Mouse (Mus musculus) hindbrain, embryonic 16.5 days (tissue): ENCODE data around the gene Olfr547. TPM values are rescaled to one million over a fixed set of nuclear protein-coding genes. Genes with fewer than 3 reads are reported as not detected.
A peak's percentile ranks its signal among the peaks of the same experiment; 100 is the strongest.
"Not testable (repeated sequence)": the region's sequence is repeated elsewhere in the genome, so short reads cannot be mapped to it uniquely, and the experiment has no call there.

Experiments
- ATAC-seq: fragments of 200-750 bp; cut with Nextera tagmentation; 2 replicates; pipeline ENCODE4 v1.8.0; 2017; ENCODE audit warnings: moderate TSS enrichment, moderate library complexity
- H3K27ac ChIP-seq: fragments of 300-500 bp; sonication (generic); 2 replicates; pipeline ENCODE4 v1.5.1; 2014; ENCODE audit warnings: low read depth, mild to moderate bottlenecking, control low read depth, low read length, moderate library complexity
- H3K27me3 ChIP-seq: fragments of 300-500 bp; sonication (generic); replicated peaks from 2 replicates; pipeline ENCODE4 v1.6.1; 2014; ENCODE audit warnings: low read length; ENCODE audit not compliant: control insufficient read depth, insufficient read depth
- H3K36me3 ChIP-seq: fragments of 300-500 bp; sonication (generic); 2 replicates; pipeline ENCODE4 v1.6.1; 2014; ENCODE audit warnings: mild to moderate bottlenecking, low read length, moderate library complexity, mixed read lengths; ENCODE audit not compliant: control insufficient read depth, insufficient read depth
- H3K4me1 ChIP-seq: fragments of 300-500 bp; sonication (generic); 2 replicates; pipeline ENCODE4 v1.6.1; 2014; ENCODE audit warnings: low read depth, low read length; ENCODE audit not compliant: control insufficient read depth, insufficient read depth
- H3K4me2 ChIP-seq: fragments of 300-500 bp; sonication (generic); 2 replicates; pipeline ENCODE4 v1.6.1; 2014; ENCODE audit warnings: mild to moderate bottlenecking, low read length, control low read depth, moderate library complexity
- H3K4me3 ChIP-seq: fragments of 300-500 bp; sonication (generic); 2 replicates; pipeline ENCODE4 v1.5.1; 2014; ENCODE audit warnings: mild to moderate bottlenecking, low read length, control low read depth, moderate library complexity
- H3K9ac ChIP-seq: fragments of 300-500 bp; sonication (generic); 2 replicates; pipeline ENCODE4 v1.6.1; 2014; ENCODE audit warnings: low read depth, mild to moderate bottlenecking, control low read depth, low read length, moderate library complexity
- H3K9me3 ChIP-seq: fragments of 300-500 bp; sonication (generic); 2 replicates; pipeline ENCODE4 v1.6.1; 2014; ENCODE audit warnings: mild to moderate bottlenecking, low read length, moderate library complexity; ENCODE audit not compliant: control insufficient read depth
- WGBS: fragments of 180-500 bp; shearing (Covaris S2); extraction: QIAGEN DNeasy Blood & Tissue Kit; methylation state at CpG from one replicate; pipeline ENCODE4 v1.1.7; 2014; 5-methylcytosine and 5-hydroxymethylcytosine counted together
- polyA plus RNA-seq: library from polyadenylated mRNA; unstranded; fragments of >200 nt; fragmentation: Nextera tagmentation; extraction: Ambion mirVana; gene quantifications from 2 replicates; pipeline ENCODE4 v1.2.1, GENCODE M21; 2015

Gene Olfr547
- not detected in 2 replicates for polyA plus RNA-seq

- Histone ChIP-seq H3K4me2 (no peak within 1 kb of the TSS), H3K27ac (no peak within 1 kb of the TSS), H3K4me3 (no peak within 1 kb of the TSS), H3K9me3 (no peaks in the 10 kb centered on the region), H3K36me3 (no peaks in the 10 kb centered on the region), H3K4me1 (no peaks in the 10 kb centered on the region), H3K27me3 (no peaks in the 10 kb centered on the region), H3K9ac (no peak within 1 kb of the TSS)
- 80% methylated on average over 1 of the region's 1 CpGs for WGBS
- no peak for ATAC-seq
These were observed at the start of gene Olfr547 for GRCm38 (mm10) chr7:102534449-102534848. TSS of gene Olfr547 (plus strand) at chr7:102534749.

GRCm38 (mm10) chr7:102484766-102485165 is 49.8 kb upstream of the Olfr547 start:
- H3K4me3 ChIP-seq, H3K27me3 ChIP-seq, H3K4me1 ChIP-seq, H3K27ac ChIP-seq, H3K9me3 ChIP-seq, ATAC-seq, H3K4me2 ChIP-seq, H3K9ac ChIP-seq, H3K36me3 ChIP-seq: not testable (repeated sequence)
- WGBS, result 82% methylated on average over 7 of the region's 8 CpGs

- Histone ChIP-seq H3K27ac (no peak overlapping the region), H3K4me2 (no peak overlapping the region), H3K9me3 (no peaks in the 10 kb centered on the region), H3K27me3 (no peaks in the 10 kb centered on the region), H3K36me3 (no peaks in the 10 kb centered on the region), H3K4me3 (no peak overlapping the region), H3K4me1 (no peaks in the 10 kb centered on the region), H3K9ac (no peak overlapping the region)
- ATAC-seq, result no peak
- 96% methylated on average over 1 of the region's 1 CpGs for WGBS
These were observed 48.4 kb upstream of the Olfr547 start for GRCm38 (mm10) chr7:102486105-102486504.

GRCm38 (mm10) chr7:102488161-102488560 is 46.4 kb upstream of the Olfr547 start, which contains the start of gene Olfr544:
TSS of gene Olfr544 (minus strand) at chr7:102488313.
- ATAC-seq, result no peak
- Histone ChIP-seq H3K4me2 (no peak within 1 kb of the TSS), H3K27me3 (no peaks in the 10 kb centered on the region), H3K4me3 (no peak within 1 kb of the TSS), H3K36me3 (no peaks in the 10 kb centered on the region), H3K27ac (no peak within 1 kb of the TSS), H3K4me1 (no peaks in the 10 kb centered on the region), H3K9me3 (no peaks in the 10 kb centered on the region), H3K9ac (no peak within 1 kb of the TSS)
- 100% methylated on average over 1 of the region's 1 CpGs for WGBS

- H3K4me3 ChIP-seq, H3K4me1 ChIP-seq, H3K36me3 ChIP-seq, ATAC-seq, H3K9me3 ChIP-seq, H3K27ac ChIP-seq, H3K4me2 ChIP-seq, H3K9ac ChIP-seq, H3K27me3 ChIP-seq: not testable (repeated sequence)
- WGBS, result 60% methylated on average over 5 of the region's 7 CpGs
These were observed 40.1 kb upstream of the Olfr547 start for GRCm38 (mm10) chr7:102494416-102494815.

- Histone ChIP-seq H3K4me1 (no peaks in the 10 kb centered on the region), H3K4me2 (no peak within 1 kb of the TSS), H3K36me3 (no peaks in the 10 kb centered on the region), H3K4me3 (no peak within 1 kb of the TSS), H3K27ac (no peak within 1 kb of the TSS), H3K9me3 (no peaks in the 10 kb centered on the region), H3K9ac (no peak within 1 kb of the TSS), H3K27me3 (no peaks in the 10 kb centered on the region)
- ATAC-seq, result no peak
- WGBS, result 76% methylated on average over 3 of the region's 3 CpGs
These were observed 35.1 kb upstream of the Olfr547 start, which contains the start of gene Olfr545 for GRCm38 (mm10) chr7:102499473-102499872. TSS of gene Olfr545 (minus strand) at chr7:102499573.

GRCm38 (mm10) chr7:102501986-102502385 is 32.6 kb upstream of the Olfr547 start:
- WGBS, result 86% methylated on average over 5 of the region's 5 CpGs
- Histone ChIP-seq H3K27me3 (no peaks in the 10 kb centered on the region), H3K4me3 (no peak overlapping the region), H3K9ac (no peak overlapping the region), H3K27ac (no peak overlapping the region), H3K36me3 (no peaks in the 10 kb centered on the region), H3K4me2 (no peak overlapping the region), H3K9me3 (no peaks in the 10 kb centered on the region), H3K4me1 (no peaks in the 10 kb centered on the region)
- ATAC-seq, result no peak

- Histone ChIP-seq H3K36me3 (no peaks in the 10 kb centered on the region), H3K27me3 (no peaks in the 10 kb centered on the region), H3K4me3 (no peak overlapping the region), H3K4me1 (no peaks in the 10 kb centered on the region), H3K9ac (no peak overlapping the region), H3K27ac (no peak overlapping the region), H3K4me2 (no peak overlapping the region), H3K9me3 (no peaks in the 10 kb centered on the region)
- peak; percentile 92 for ATAC-seq
- 45% methylated on average over 3 of the region's 3 CpGs for WGBS
These were observed 27.7 kb upstream of the Olfr547 start for GRCm38 (mm10) chr7:102506848-102507247.

GRCm38 (mm10) chr7:102508066-102508465 is 26.5 kb upstream of the Olfr547 start:
- no peak for ATAC-seq
- 89% methylated on average over 9 of the region's 9 CpGs for WGBS
- Histone ChIP-seq H3K4me2 (no peak overlapping the region), H3K9me3 (no peaks in the 10 kb centered on the region), H3K9ac (no peak overlapping the region), H3K27me3 (no peaks in the 10 kb centered on the region), H3K4me3 (no peak overlapping the region), H3K36me3 (no peaks in the 10 kb centered on the region), H3K27ac (no peak overlapping the region), H3K4me1 (0 out of 2 replicates have a peak, but pooled peaks cover 2% of the 10 kb centered on the region)

- Histone ChIP-seq H3K4me3 (no peak overlapping the region), H3K27ac (no peak overlapping the region), H3K36me3 (no peaks in the 10 kb centered on the region), H3K4me1 (0 out of 2 replicates have a peak, but pooled peaks cover 2% of the 10 kb centered on the region), H3K9ac (no peak overlapping the region), H3K4me2 (no peak overlapping the region), H3K9me3 (no peaks in the 10 kb centered on the region), H3K27me3 (0 out of 2 replicates have a peak, but pooled peaks cover under 1% of the 10 kb centered on the region)
- ATAC-seq, result no peak
- 88% methylated on average over 6 of the region's 6 CpGs for WGBS
These were observed 25.9 kb upstream of the Olfr547 start for GRCm38 (mm10) chr7:102508666-102509065.
